Mouse (Mus musculus): ENCODE data around the gene Fuz.

- TF ChIP-seq CTCF (IDR thresholded peaks at IDR 0.05; ENCODE audit: extremely low read depth, insufficient read depth, insufficient read length, insufficient replicate concordance) (no peak), POLR2A (IDR thresholded peaks at IDR 0.05; ENCODE audit: low read depth, low read length) (no peak)
Measured at GRCm38 (mm10) chr7:44847772-44848171, 48.1 kb upstream of the Fuz start.
